Mouse (Mus musculus) monocyte, adult 5-6 weeks (primary cell): Measurements from ENCODE around the gene Trio. TPM values are rescaled to one million over a fixed set of nuclear protein-coding genes. Genes with fewer than 3 reads are reported as not detected.

ENCODE experiments used
- ATAC-seq: fragments of 153-309, 156-312 bp; replicated peaks from 2 replicates; pipeline ENCODE4 v1.8.0; 2017; ENCODE audit warnings: mild to moderate bottlenecking; ENCODE audit not compliant: low TSS enrichment, insufficient number of reproducible peaks, severe bottlenecking, poor library complexity, low FRiP score
- total RNA-seq: library from RNA; stranded (forward); fragments of 200-1000, 200-491, 200-594 nt; gene quantifications from 3 replicates; pipeline ENCODE4 v1.2.3, GENCODE M21; 2017

Trio gene
- total RNA-seq, 1 experiment from 2014 or later = 33.9 TPM

DNA sequence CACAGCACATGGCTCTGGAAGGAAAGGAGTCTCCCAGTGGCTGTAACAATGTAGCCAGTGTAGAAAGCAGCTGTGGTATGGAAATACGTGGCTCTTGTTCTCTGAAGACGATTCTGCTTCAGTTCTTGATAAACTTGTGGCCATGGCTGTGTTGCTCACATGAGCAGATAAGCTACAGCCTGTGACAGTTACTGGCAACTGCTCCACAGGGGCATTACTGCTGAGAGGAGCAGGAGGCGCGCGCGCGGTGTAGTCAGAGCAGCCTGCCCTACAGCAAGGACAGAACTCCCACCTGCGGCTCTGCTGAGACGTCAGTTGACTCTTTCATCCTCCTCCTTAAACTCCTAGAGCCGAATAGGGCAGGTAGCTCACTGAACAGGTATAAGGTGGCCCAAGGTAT is 153.9 kb downstream of the Trio start:
- ATAC-seq = no peak

DNA sequence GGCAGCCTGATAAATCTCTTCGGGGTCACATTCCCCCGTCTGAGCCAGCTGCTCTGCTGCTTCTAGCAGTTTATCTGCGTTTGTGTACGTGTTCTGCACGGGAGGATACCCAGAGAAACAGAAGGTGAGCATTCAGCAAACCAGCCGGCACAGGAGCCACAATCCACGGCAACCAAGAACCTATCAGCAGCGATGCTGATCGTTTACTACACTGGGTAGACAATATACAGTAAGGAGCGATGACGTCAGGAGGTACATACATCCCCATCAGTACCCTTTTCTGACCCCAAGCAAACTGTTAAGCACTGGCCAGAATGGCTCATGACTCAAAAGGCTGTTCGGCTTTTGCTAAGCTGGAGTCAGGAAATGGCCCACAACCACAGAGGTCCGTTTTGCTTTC is 154.4 kb downstream of the Trio start:
- no peak for ATAC-seq

DNA sequence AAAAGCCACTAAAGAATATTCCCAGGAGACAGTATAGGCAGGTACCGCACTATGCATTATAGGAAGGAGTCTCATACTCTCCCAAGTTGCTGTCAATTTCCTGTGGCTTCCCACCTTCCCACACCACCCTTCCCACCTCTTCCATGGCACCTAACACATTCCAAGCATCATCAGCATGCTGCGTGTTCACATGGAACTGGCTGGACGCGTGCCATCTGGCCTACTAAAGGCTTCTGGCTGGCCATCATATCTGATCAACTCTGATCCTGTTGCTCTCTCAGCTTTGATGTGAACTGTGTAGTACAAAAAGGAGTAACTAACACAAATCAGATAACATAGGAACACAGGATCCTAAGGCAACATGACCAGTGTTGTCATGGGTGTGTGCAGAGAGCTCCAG is 156.6 kb downstream of the Trio start:
- no peak for ATAC-seq

DNA sequence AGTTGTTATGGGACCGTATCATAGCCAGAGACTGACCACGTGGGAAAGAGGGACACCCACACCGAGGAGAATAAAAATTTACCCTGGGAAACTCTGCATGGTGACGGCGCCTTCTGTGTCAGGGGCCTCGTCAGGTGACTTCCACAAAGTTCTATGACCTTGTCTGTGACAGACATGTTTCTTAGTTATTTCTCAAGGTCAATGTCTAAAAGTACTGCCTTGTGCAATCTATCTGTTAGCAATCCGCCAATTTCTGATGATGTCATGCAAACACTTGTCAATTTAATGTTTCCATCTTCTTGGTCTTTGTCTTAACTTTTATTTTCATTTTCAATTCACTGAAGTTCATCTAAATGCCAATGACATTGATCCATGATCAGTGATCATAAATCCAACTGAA is 157.8 kb downstream of the Trio start:
- ATAC-seq = no peak

DNA sequence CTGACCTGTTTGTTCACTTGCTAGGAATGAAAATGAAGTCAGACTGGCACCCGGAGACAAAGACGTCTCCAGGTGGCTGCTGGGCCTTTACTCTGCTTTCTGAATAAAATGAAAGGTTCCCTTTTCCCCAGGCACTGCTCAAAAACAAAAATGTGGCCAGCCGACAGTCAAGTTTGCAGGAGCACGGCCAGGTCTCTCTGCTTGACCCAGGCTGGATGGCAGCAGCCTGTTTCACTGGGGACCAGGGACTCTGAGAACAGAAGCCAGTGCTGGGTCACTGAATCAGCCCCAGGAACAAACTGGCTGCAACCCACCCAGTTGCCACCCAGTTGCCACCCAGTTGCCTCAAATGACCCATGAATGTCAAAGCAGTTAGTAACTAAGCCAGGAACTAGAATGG is 159.2 kb downstream of the Trio start:
- ATAC-seq = no peak

DNA sequence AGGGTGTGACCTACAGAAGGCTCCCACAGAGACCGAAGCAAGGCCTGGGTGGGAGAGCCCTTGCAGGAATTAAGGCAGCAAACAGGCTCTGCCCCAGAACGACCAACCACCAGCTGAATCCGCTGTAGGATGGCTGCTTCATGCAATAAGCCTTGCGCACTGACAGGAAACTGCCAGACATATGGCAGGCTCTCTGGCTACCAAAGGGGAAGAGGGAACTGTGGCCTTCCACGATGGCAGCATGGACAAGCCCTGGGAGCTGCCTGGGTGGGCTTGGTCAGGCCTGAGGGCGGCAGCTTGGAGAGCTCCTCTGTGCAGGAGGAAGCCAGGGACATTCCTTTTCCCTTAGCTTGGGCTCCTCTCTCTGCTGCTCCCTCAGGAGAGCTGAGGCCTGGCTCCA is 159.6 kb downstream of the Trio start:
- ATAC-seq = no peak

DNA sequence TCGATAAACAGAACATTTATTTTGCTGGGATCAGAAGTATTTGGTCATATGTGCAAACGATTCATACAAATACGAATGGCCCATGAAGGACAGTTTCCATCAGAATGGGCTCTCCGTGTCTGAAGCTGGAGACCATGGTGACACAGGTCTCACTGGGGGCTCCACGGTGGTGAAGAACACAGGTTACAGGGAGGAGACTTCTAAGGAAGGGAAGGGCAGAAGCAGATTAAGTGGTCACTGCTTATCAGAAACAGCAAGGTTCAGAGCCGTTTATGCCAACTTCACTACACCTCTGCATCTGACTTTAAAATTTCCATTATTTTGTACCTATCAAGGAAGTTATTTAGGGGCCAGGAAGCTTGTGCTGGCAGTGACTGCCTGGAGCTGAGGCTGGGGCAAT is 161.3 kb downstream of the Trio start:
- no peak for ATAC-seq

DNA sequence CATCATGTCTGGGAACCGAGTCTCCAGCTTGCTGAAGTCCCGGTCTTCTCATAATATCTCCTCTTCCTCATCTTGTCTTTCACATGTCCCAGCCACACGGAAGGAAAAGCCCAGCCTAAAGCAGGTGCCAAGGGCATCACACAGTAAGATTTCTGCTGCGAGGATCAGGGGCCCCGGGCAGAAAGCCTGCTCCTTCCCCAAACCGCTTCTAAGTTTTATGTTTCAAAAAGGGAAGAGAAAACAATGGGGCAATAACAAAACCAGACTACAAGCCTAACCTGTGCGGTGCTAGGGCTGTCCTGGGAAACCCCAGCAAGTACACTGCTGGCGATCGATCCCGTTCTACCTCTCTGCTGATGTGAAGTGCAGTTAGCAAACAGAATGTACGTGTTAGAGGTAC is 162.7 kb downstream of the Trio start:
- no peak for ATAC-seq

DNA sequence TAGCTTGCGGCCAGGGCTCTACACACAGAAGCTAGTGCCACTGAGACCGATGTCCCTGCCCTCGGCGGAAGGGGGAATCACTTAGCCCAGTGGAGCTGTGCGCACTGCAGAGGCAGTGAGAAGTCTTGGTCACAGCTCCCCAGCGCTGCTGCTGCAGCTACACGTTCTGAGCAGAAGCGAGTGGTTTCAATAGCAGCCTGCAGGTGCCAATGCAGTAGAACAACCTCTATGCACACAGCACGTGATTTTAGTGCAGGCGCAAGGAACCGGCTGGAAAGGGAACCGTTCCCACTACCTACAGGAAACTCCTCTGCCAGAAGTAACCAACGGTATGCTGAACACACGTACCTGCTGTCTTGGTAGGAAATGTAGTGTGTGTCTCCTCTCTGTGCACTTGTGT is 165.2 kb downstream of the Trio start:
- ATAC-seq = no peak

DNA sequence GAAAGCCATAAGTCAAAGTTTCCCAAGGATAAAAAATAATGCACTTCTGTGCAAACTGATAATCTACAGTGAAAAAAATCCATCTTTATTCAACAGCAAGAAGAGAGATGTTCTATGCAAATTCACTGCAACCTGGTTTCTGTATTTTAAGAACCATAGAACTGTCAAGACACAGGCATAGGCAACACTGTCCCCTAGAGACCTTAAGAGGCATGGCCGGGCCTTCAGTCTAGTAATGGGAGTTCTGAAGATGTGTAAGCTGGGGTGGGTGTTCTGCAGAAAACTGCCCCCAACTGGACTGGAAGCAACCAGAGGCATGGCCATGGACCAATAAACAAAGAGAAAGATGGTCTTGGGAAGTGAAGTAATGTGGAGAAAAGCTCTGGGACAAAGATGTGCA is 166.1 kb downstream of the Trio start:
- no peak for ATAC-seq

DNA sequence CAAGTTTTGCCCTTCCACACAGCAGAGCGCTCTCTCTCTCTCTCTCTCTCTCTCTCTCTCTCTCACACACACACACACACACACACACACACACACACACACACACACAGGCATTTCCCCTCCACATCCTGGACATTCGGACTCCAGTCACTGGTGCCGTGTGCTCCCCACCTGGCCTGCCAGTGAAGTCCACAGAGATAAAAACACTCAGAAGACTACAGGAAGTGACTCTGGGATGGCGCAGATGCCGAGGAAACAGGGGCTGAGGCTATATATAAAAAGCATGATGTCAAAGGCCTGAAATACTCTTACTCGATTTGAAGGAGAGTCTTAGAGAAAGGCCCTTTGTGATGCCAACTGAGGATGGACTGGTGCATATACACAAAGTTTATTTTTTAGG is 166.5 kb downstream of the Trio start:
- no peak for ATAC-seq

DNA sequence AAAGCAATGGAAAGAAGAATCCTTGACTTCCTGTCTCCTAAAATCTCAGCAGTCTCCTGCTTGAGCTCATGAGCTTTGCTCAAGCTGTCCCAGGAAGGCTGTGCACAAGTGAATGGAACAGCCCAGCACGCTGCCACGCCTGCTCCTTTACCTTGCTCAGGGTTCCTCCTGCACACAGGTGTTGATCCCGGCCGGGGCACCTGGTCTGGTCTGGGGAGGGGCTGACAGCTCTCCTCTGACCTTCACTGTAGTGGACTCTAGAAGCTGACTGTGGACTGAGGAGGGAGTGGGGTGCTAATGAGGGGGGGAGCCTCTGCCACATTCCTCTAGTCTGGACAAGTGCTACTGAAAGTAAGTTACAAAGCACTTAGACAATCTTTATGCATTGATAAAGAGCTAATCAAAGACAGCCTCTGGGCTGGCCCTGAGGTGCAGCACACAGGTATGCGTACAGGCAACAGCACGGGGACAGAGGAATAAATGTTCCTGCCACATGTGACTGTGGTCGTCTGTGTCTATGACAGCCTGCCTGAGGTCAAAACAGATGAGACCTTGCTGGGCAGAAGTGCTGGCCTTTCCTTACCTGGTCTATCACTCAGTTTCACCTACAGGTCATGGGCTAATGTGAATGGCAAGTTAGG is 167.3 kb downstream of the Trio start:
- ATAC-seq = no peak

DNA sequence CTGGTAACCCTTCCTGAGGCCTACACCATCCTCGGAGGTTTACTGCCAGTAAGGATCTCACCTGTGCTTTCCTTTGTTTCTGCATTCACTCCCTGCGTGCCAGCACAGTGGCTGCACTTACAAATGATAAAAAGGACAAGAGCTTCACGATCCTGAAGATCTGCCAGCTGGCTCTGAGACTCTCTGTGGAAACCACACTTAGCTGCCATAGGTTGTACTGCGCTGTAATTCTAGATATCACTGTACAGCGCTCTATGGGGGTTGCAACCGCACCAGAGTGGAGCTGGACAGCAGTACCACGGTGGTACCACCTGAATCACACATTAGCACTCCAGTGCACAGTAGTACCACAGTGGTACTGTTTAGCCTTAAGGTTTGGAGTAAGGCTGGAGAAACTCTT is 168.4 kb downstream of the Trio start:
- ATAC-seq = no peak

DNA sequence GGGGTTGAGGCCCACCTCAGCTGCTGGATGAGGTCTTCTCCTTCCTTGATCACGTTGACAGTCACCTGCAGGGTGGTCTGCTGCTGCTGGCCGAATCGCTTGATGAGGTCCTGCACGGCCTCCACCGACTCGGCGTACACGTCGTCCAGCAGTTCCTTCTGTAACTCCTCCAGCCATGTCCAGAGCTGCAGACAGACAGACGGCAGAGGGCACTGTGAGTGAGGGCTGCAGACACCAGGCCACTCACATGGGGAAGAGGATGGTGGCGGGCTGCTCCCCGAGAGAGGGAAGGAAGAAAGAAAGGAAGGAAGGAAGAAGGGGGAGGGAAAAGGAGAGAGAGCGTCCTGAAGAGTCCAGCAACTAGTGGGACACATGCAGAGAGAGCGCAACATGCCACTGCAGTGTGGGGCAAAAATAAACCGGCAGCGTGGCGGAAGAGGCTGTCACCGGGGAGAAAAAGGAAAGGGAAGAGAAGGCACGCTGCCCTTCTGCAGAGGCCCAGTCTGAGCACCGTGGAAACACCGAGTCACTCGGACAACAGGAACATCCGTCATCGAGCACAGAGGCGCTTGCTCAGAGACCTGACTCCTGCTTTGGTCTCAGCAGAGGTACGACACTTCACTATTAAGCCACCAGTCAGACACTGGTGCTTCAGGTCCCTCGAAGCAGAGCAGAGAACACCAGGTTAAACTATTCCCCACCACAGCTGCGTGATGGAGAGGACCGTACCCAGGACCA is 169.4 kb downstream of the Trio start:
- peak; percentile 55 for ATAC-seq

DNA sequence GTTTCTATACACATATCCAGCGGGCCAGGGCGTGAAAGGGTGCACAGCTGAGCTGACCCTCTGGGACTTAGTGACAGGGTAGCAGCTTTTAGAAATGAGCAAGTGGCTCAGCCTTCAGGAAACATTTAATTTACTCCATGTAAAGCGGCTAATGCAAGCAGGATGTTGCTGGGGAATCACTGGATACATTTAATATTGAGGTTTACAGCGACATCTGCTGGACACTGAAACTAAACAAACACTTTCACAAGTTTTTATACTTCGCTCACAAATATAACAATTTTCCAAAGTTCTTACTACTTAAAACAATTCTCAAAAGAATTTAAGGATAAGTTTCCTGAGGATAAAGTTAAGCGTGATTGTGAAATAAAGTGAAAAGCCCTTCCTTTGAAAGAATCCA is 174.3 kb downstream of the Trio start:
- ATAC-seq = no peak

DNA sequence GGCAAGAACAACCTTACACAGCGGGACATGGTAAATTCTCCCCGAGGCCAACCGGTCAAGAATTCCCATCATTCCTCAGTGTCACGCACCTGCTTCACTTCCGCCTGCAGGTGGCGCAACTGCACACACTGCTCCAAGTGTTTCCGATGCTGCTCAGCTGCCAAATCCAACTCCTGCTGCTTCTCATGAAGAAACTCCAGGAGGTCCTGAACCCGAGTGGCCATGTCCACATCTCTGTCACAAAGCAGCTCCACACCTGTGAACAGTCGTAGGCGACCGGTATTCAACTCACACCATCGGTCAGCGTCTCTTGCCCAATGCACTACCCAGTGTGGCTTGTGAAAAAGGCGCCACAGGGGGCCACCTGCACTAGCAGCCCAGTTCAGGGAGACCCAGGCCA is 174.7 kb downstream of the Trio start:
- no peak; the same call in 1 of the 2 replicates for ATAC-seq

DNA sequence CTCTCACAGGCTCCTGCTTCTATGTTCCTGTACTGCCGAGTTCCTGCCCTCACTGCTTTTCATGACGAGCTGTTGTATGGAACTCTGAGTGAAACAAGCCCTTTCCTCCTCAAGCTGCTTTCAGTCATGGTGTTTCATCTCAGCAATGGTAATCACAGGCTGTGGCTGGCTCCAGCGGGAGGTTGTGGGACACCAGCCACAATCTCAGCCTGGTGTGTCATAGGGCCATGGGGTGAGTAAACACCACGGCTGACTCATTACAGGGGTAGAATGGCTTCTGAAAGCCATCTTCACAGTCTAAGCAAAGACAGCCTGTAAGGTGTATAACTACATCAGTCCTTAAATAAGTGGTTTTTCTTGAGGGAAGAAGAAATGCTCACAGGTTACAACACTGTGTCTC is 175.7 kb downstream of the Trio start:
- ATAC-seq = no peak

DNA sequence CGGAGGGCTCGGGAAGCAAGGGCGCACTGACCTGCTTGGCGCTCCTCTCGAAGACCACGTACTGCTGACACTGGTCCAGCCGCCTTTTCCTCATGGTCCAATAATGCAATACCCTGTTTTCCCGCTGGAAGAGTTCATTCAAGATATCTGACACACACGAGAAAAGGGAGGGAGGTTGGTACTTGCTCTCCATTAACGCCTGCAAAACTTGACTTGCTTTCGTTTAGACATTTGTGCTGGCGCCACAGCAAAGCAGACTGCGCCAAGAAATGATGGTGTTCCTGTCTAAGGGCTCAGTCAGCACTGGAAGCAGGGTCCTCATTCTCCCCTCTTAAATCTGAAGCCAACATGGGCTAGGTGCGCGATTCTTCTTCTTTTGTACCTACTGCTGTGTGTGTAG is 184.0 kb downstream of the Trio start:
- ATAC-seq = no peak

DNA sequence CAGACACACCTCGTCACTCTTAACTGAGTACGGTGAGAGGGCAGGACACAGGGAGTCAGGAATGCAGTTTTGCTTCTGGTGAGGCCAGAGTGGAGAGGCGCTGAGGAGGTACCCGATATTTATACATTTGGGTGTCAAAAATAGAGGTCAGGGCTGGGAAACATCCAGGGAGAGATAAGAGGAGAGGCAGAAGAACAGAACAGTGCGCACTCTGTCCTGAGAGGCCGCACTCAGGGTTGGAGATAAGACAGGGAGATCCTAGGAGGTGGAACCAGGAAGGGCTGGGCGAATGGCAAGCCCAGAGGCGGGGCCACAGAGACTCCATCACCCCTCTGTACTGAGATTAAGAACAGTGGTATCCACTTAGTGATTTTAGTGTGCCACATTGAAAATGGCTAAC is 185.1 kb downstream of the Trio start:
- ATAC-seq = no peak

DNA sequence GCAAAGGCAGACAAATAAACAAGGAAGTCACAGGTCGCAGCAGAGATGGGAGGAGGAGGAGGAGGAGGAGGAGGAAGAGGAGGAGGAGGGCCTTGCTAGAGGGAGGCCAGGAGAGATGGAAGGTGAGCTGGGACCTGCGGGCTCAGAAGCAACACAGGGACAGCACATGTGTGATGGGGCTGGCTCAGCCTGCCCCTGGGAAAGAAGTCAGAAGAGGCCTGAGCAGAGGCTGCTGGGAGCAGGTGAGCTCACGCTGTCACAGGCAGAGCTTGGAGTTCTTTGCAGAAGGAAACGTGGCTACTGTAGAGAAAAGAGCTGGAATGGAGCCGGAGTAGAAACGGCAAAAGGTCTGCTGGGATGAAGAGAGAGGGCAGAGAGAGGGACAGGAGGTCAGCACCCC is 185.5 kb downstream of the Trio start:
- no peak for ATAC-seq

DNA sequence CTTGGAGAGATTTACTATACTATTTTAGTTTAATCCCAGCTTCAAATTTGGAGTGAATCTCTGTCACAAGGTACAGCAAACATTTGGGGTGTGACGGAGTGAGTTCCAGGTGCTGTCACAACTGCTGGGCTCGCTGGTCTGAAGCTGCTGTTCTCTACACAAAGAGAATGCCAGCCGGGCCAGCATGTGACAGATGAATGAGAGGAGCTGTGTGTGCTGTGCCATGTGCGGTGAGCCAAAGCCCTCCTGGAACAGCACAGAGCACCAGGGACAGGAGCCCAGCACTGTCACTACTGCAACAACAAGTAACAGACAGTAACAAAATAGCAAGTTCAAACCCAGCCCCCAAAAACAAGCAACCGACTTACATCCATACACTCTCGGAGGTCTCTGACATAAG is 194.0 kb downstream of the Trio start:
- no peak for ATAC-seq
